Mouse (Mus musculus): ENCODE measurements at regions not wholly inside any gene's neighbourhood (a gene's known extent, or its start where the extent isn't known, plus 50 kb on each side); places are given as distances from the start of the nearest gene placed in this dataset.

DNA sequence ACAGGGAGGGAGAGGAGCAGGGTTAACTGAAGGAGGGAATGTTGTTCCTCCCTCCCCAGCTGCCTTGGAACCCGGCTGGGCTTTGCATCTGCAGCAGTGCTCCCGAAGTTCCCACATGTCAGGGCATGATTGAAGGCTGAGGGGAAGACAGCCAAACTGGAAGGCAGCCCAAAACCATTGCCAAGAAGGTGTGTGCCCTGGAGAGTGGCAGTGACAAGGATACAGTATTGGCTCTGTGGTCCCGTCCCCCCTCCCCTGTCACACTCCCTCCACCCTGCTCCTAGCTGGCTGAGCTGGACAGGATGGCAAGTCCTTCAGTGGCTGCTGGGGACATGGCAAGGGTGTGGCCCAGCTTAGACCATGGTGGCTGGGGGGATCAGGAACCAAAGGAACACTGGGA lies 79.1 kb downstream of the Cyp26b1 start:
- no peak for DNase-seq (ENCODE audit: low spot score)

DNA sequence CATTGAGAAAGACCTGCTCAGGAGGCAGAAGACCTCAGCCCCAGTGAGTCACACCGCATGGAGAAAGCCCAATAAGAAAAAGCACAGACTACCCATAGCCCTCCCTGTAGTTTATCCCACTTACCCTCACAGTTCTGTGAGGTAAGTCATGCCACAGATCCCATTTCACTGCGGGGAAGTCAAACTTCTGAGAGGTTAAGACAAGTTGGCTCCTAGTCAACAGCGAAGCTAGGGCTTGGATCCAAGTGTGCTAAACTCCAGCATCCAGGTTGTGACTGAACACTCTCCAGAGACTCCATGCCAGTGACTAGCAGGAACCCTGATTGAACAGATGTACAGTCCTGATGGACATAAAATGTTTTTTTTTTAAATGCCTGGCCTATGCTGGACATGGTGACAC lies 85.1 kb downstream of the Cyp26b1 start:
- no peak for DNase-seq (ENCODE audit: low spot score)

DNA sequence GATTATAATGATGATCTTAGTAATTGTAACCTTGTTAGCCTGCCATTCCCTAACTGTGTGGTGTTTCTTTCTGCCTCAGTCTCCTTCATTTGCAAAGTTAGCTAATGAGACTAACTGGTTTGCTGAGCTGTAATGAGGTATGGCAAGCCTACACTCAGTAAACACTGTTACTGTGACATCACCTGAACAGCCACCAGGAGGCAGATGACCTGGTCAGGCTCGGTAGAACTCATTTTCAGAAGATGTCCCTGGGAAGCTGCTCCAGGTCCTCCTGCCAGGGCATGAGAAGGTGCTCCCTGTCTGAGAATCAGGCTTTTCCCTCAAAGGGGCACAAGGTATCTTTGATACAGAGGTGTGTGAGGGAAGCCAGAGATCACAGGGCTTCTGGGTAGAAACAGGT lies 87.0 kb downstream of the Cyp26b1 start:
- no peak for DNase-seq (ENCODE audit: low spot score)

DNA sequence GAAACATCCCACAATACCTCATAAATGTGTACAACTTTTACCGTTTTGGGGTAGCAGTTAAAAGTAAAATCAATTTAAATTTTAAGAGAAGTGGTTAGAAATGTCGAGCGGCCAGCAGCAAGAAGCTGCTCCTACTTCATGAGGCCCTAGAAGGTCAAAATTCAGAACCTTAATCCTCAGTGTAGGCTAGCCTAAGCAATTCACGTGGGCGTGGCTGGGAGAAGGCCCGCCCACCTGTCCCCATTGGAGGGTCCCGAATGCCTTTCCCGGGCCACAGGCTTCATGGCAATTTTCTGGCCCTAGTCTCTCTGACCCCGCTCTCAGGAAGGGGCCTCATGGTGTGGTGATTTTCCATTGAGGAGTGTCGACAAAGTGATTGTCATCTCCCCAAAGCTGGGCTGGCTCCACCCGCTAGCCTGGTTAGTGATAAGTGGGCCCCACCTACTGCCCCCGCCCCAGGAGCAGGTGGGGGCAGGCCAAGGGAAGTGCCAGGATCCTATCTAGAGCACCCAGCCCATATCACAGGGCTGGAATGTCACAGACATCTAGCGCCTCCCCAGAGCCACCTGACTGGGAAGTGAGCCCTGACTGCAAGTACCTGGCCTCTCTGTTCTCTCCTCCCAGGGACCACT lies 93.3 kb downstream of the Cyp26b1 start:
- no peak for DNase-seq (ENCODE audit: low spot score)

DNA sequence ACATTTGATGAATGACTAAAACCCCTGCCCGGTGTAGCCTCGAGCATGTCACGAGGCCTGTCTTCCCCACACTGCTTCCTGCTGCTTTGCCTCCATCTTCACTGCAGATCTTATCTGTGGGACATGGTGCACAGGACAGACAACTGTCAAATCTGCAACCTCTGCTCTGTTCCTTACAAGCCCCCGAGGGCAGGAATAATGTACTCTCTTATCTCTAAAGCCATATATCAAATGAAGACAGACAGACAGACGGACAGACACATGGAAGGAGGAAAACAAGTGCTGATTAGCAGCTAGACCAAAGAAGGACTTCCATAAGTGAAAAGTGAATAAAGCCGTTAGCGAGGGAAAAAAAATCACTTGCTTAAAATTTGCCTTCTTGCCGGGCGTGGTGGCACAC lies 95.6 kb downstream of the Cyp26b1 start:
- no peak for DNase-seq (ENCODE audit: low spot score)

DNA sequence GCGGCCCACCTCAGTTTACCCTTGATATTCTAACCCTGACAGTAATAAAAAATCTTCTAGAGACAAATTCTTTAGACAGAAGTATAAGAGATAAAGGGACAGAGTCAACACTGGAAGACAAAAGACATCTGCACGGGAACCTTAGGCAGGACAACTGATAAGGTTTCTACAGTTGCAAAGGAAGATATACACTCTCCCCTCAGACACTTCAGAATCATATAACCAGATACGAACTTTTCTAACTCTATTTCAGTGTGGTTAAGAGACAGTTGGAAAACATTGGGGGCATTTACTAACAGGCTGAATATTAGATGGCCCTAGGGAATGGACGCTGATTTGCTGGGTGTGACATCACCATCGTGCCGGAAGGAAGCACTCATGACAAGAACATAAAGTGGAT lies 100.0 kb downstream of the Cyp26b1 start:
- no peak for DNase-seq (ENCODE audit: low spot score)

DNA sequence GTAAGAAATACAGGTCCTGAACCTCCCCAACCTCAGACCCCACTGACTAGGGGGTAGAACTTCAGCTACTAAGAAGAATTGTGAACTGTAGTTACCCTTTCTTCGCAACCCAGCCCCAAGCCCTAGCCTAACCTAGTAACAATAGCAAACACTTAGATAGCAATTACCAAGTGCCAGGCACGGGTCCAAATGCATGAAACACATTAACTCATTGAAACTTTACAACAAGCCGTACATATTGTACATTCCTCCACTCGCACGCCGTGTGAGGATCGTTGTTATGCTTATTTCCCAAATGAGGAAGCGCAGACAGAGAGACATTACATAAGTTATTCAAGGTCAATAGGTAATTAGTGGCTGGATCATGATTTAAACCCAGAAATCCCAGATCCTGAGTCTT lies 100.5 kb downstream of the Cyp26b1 start:
- DNase-seq (ENCODE audit: low spot score): no peak

DNA sequence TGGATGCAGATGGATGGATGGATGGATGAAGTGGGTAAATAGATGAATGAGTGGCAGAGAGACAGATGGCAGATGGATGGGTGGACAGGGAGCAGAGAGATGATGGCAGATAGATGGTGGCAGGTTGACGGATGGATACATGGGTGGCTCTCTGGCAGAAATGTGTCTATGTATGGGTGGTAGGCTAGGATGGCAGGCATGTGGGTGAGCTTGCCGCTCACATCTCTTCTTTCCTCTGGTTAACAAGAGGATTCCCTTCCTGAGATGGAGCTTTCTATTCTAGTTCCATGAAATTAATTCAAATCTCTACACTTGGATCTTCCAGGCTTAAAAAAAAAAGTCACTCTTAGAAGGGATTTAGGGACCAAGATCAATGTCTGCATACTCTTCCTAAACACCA lies 101.1 kb downstream of the Cyp26b1 start:
- no peak for DNase-seq (ENCODE audit: low spot score)

DNA sequence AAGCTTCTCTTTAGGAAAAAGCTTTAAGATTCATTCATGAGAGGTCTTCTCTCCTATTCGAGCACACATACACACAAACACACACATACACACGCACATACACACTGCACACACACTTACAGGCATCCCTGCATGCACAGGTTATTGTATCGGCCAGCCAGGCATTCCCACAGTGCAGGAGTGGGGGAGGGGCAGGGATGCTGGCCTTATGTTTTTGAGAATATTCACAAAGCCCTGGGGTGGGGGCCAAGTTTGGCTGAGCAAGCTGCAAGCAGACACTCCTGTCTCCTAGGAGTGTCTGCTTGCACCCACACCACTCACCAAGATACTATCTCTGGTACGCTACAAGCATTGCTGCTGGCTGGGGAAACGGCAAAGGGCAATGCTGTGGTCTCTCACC lies 102.6 kb downstream of the Cyp26b1 start:
- no peak for DNase-seq (ENCODE audit: low spot score)

DNA sequence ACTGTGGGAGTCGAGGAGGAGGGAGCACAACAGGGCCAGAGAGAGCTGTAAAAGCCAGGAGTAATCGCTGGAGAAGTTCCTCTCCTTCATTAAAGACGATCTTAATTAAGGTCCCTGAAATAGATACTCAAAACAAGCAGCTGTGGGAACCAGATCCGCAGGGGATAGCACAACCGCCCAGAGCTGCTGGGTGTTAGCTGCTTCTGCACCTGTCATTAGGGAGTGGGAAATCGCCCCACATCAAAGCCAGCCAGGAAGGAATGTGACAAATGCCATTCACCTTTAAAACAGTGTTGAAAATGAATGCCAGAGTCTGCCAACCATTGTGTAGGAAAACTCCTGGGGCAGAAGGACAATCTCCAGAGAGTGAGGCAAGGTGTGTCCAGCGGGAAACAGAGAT lies 112.5 kb downstream of the Cyp26b1 start:
- DNase-seq (ENCODE audit: low spot score): no peak

DNA sequence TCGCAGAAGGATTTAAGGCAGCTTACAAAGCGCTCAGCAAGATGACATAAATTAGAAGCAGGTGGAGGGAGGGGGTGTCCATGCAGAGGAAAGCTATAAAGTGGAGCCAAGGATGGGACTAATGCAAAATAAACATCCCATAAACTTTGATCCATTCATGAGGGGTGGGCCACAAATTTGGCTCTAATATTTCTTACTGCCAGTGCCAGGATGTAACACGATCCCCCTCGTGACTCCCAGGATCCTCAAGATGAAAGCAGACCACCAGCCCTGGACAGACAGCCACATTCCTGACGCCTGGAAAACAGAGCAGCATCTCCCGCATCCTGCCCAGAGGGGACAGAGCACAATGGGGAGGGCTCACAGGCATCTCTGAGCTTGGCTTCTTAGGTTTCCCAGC lies 116.6 kb downstream of the Cyp26b1 start:
- DNase-seq (ENCODE audit: low spot score): no peak

DNA sequence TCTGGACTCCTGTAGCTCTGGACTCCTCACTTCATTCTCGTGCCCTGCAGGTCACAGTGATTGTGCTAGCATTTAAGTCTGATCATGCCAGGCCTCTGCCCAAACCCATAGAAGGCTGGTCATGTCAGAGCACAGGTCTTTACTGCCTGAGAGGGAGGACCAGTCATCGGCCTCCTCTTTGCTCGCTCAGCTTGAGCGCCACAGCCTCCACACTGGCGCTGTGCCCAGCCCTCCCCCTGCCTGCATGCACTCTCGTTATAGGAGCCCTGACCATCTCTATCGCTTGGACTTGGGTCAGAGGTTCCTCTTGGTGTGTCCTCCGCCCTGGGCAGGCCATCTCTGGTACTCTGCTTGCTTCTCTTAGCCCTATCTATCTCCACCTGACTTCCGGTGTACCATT lies 117.2 kb downstream of the Cyp26b1 start:
- DNase-seq (ENCODE audit: low spot score): no peak

DNA sequence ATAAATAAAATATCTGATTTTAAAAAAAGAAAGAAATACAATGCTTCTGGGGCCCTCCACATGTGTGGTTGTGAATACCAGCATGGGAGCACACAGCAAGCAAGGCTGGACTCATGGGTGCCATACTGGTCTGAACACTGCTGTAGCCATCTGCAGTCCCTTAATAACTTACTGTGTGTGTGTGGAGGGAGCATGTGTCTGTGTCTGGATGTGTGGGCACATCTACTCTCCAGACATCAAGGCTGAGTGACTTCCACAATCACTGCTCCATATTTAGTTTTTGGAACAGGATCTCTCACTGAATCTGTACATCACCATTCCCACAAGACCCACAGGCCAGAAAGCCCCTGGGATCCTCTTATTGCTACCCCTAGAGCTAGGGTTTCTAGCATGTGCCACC lies 118.9 kb downstream of the Cyp26b1 start:
- no peak for DNase-seq (ENCODE audit: low spot score)

DNA sequence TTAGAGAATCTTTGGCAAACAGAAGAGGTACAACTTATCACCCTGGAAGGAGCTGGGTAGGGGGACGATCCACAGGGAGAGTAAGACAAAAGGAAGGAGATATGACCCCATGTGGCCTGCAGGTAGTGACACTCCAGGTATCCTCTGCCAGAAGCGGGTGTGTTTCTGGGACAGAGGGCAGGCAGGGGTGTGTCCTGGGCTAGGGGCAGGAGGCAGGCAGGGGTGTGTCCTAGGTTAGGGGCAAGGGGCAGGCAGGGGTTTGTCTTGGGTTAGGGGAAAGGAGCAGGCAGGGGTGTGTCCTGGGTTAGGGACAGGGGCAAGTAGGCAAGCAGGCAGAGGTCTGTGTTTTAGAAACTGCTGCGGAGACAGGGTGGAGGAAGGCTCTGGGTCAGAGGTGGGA lies 120.5 kb downstream of the Cyp26b1 start:
- DNase-seq (ENCODE audit: low spot score): no peak

DNA sequence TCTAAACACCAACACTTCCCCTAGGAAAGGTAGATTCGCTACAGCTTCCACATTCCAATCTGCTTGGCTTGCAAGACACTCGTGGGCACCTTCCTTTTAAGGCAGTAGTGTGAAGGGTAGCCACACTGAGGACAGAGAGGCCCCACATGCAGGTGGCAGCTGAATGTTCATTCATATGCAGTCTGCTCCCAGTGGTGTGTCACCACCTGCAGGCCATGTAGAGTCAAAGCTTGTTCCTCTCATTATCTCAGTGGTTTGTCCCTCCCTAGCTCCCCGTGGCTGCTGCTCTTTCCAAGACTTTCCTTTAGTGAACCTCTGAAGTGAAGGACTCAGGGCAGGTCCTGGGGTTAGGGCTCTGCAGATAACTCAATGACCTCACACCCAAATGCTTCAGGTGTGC lies 121.4 kb downstream of the Cyp26b1 start:
- no peak for DNase-seq (ENCODE audit: low spot score)

DNA sequence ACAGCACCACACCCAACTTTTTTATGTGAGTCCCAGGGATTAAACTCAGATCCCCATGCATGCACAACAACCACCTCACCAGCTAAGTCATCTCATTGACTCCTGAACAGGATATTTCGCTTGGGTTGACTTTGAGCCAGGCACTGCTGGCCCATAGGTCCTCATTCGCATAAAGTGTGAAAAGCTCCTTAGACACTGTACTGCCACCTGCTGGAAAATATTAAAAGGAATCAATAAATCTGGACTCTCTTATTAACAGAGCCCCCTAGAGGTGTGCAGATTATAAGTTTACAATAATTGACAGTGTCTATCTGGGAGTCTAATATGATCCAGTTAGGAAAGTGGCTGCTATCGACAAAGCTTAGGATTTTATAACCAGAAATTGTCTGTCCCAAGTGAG lies 126.4 kb downstream of the Cyp26b1 start:
- no peak for DNase-seq (ENCODE audit: low spot score)

DNA sequence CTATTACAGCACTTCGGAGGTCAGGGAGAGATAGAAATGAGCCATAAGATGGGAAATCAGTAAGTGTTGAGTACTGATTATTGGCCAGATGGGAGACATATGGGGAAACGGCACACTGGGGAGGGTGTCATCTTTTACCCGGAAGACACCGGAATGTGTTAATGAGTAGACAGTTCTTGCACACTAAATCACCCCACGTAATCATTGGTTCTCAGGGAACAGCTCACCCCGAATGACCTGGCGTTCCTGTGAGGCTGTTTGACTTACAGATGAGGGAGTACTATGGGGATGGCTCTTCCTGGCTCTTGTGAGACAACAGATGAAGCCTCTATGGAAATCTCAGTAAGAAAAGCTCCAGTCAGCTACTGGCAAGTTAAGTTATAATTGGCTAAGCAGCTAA lies 127.5 kb downstream of the Cyp26b1 start:
- no peak for DNase-seq (ENCODE audit: low spot score)

DNA sequence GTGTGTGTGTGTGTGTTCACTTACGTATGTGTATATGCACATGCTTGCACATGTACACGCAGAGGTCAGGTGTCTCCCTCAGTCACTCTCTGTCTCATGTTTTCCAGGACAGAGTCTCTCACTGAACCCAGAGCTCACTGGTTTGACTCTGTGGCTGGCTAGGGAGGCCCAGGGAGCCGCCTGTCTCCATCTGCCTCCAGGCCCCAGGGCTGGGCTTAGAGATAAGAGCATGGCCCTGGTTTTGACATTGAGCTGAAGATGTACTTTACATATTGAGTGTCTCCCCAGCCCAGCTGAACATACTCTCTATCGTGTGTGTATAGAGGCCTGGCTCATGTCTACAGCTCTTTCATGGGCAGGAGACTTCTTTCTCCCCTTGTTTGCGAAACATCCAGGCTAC lies 128.1 kb downstream of the Cyp26b1 start:
- no peak for DNase-seq (ENCODE audit: low spot score)

DNA sequence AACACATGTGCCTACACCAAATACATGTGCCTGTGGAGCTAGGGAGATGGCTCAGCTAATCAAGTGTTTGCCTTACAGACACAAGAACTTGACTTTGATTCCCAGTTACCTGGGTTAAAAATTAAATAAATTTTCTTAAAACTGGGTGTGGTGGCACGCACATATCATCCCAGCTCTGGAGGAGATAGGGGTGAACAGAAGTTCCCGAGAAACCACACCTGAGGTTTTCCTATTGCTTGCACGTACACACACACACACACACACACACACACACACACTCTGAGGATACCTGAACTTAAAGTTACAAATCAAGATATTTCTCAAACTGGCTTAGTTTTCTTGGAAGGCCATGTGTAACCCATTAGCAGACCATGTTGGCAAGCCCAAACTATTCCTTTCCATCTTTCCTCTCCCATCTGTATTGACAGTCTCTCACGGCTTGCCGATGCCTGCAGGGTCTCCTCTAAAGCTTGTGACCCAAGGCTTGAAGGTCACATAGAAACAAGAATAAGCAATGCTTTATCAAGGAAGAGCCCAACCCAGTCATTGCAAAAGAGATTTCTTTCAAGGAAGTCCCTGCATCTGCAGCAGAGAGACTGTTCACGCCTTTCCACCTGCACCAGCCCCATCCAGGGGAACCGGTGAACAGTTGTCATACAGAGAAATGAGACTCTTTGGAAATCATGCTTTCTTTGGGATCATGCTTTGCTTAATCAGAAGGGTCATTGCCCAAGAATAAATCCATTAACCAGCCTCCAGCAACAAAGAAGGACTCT lies 129.9 kb downstream of the Cyp26b1 start:
- DNase-seq (ENCODE audit: low spot score): no peak

DNA sequence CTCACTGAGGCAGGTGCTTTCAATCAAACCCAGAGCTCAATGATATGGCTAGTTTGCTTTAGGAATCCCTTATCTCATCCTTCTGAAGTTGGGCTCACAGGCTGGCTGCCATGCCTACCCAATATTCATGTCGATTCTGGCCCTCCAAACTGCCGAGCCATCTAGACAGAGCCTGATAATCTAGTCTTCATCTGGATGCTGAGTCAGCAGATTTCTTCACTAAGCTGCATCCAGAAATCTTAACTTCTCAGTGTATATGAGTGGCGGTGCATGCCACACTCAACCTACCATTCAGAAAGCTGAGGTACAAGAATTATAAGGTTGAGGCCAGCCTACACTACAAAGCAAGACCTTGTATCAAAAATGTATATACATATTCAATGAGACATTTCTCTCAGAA lies 136.9 kb downstream of the Cyp26b1 start:
- no peak for DNase-seq (ENCODE audit: low spot score)

DNA sequence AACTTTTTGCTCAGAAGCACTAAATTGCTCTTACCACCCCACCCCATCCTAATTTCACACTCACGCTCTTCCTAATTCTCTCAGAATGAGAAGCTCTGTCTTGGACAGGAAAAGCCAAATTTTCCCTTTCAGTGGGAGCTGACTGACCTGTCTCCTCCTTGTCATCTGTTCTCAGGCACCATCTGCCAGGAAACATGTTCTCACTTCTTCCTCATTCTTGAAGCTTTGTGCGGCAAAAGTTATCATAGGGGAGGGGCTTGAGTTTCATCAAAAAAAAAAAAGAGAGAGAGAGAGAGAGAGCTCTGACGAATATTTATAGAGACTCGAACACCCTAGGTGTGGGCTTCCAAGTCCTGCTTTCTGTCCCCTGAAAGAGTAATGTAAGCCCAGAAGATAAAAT lies 148.6 kb downstream of the Cyp26b1 start:
- DNase-seq (ENCODE audit: low spot score): no peak

DNA sequence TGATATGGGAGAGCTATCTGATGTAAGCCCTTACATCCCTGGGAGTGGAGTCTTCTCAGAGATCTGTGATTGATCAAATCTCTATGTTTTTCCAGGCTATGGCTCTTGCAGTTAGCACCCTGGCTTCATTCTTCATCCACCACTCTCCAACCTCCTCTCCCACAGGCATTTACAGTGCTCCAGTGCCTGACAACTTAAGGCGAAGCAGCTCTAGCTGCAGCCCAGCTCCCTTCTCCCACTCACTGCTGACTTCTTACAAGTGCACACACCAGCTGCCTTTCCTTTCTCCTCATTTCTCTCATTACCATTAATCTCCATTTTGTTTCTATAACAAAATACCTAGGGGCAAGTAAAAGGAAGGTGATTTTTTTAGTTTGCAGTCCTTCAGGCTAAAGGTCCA lies 151.0 kb downstream of the Cyp26b1 start:
- DNase-seq (ENCODE audit: low spot score): no peak

DNA sequence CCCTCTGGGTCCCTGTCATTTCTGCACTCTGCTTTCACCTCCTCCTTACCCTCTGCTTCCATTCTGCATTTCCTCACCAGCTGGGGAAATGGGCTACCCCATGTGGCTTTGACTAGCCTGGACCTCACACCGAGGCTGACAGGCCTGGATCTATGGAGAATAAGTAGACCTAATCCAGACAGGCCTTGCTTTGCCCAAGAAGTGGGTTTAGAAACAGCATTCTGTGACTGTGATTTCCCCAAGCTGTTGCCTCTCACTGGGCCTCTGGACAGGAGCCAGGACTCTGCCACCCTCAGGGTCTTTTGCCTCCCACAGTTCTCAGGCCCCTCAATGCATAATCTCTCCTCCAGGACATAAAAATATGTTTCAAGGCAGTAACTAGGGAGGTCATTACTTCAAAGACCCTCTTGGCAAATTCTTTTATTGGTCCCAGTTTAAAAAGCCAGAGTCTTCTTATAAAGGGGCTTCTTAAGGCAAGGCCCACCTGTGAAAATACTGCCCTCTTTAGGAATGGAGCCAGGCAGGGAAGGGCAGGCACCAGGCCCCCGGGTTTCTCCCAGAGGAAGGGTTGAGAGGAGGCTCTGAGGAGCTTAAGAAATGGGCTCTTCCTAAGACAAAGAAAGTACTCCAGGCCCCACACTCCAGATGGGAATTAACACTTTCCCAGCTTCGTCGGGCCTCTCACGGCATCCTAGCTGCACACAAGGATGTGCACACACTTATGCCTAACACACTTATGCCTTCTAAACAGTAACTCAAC lies 151.8 kb downstream of the Cyp26b1 start:
- DNase-seq (ENCODE audit: low spot score): no peak

Measured in urinary bladder, postnatal 25 days (tissue).